Mouse (Mus musculus): ENCODE results near the gene Zg16.
"Not testable (repeated sequence)": the region's sequence is repeated elsewhere in the genome, so short reads cannot be mapped to it uniquely, and the experiment has no call there.

Gene Zg16

GRCm38 (mm10) chr7:127087278-127088010, at the start of gene Zg16:
TSS of gene Zg16 (minus strand) at chr7:127087328.
- DNase-seq (ENCODE audit: low spot score) = not testable (repeated sequence)

GRCm38 (mm10) chr7:127136181-127137071, 49.3 kb upstream of the Zg16 start:
- DNase-seq (ENCODE audit: low spot score) = no peak

DNA sequence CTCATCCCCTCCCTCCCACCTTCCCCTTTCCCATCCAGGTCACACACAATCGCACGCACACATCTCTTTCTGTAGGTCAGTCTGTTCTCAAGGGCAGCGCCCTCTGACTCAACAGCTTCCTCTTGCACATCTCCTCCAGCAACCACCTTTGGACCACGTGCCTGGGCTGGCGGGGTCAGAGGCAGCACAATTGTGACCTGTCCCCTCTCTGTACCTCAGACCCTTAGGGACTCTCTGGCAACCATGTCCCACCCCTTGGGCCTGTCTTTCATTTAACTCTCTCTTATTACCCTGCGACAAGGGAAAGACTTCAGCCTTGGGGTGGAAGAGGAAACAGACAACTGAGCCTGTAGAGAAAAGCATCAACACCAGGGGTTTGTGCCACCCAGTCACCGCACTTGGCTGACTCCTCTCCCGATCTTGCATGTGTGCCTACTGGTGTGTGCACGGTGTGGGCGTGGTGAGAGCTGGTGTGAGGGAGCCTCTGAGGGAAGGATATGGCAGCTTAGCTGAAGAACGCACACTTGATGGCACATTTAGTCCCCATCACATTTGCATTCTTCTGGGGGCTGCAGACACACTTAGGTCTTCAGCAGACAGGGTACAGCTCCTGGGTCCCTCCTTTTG, 47.8 kb upstream of the Zg16 start:
- no peak for DNase-seq (ENCODE audit: low spot score)

DNA sequence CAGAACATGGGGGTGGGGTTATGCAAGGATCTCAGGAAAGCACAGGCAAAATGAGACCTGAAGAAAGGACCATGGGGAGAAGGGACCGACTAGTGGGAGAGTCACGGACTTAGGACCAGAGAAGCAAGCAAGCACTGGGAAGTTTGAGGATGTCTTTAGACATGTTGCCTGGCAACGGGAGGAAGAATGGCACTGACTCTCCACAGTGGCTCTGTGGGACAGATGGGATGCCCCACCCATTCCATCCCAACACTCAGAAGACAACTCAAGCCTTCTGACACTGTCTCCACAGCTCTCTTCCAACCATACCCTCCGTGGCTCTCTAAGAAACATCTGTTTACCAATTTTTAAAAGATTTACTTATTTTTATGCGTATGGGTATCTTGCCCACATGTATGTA, 46.0 kb upstream of the Zg16 start:
- no peak for DNase-seq (ENCODE audit: low spot score)

DNA sequence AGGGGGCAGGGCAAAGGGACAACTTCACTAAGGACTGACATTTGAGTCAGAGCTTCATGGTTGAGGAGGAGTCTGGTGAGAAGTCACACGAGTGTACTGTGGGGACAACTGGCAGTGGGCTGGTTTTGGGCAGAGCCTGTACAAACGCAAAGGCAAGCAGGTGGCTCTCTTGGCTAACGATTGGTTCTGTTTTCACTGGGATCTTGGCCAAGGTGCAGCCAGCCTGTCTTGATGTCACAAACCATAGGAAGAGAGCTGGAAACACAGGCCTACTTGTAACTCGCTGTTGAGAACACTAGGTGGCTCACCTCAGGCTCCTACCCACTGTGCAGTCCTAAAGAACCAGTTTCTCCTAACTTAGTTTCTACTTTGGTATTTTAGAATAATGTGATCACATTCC, 42.5 kb upstream of the Zg16 start:
- no peak for DNase-seq (ENCODE audit: low spot score)

DNA sequence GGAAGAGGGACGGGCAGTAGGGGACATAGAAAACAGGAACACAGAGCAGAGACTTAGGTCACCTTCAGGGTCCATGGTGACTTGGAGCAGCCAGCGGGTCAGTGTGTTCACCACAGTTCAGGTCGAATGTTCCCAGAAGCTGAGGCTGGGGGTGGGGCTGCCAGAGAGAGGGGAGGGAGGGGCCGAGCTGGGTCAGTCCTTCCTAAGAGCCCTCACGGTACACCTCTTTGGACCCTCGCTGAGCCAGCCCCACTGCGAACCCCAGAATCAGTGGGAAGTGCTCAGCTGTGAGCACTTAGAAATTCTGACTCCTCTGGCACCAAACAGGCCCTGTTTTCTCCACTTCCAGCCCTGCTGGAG, 34.8 kb upstream of the Zg16 start, which contains the start of gene Qprt:
Gene Qprt (minus strand): TSS at position 316 of the 360 bp plus-strand sequence.
- DNase-seq (ENCODE audit: low spot score) = no peak

DNA sequence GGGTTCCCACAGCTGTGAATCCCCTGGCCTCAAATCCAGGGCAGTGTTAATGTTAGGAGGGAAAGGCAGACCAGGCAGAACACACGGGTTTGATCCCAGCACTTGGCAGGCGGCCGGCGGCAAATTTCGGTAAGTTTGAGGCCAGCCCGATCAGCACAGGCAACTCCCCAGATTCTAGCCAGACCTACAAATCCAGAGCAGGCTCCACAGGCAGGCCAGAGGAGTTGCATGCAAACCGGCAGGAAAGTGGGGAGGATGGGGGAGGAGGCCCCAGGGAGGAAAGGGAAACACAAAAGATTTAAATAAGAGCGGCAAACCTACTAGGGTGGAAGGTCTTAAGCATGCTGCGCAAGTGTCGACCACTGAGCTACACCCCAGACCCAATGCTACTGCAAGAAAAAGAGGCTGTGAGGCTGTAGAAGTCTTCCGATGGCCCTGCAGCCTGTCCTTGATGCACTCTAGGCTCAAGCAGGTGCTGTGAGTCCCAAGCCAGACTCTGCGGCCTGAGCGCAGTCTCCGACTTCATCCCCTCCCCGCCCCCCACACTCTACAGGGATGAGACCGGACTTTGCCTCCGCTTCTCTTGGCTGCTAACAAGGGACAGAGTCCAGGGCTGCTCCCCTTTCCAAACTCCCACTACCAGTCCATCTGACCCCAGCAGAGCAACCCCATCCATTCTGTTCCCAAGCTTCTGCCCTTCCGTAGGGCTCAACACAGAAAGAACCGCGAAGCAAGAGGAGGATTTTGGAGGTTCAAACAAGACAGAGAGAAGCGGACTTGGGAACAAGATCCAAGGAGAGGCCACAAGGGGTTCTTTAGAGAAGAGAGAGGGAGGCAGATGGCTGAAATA, 34.2 kb upstream of the Zg16 start:
- no peak for DNase-seq (ENCODE audit: low spot score)

DNA sequence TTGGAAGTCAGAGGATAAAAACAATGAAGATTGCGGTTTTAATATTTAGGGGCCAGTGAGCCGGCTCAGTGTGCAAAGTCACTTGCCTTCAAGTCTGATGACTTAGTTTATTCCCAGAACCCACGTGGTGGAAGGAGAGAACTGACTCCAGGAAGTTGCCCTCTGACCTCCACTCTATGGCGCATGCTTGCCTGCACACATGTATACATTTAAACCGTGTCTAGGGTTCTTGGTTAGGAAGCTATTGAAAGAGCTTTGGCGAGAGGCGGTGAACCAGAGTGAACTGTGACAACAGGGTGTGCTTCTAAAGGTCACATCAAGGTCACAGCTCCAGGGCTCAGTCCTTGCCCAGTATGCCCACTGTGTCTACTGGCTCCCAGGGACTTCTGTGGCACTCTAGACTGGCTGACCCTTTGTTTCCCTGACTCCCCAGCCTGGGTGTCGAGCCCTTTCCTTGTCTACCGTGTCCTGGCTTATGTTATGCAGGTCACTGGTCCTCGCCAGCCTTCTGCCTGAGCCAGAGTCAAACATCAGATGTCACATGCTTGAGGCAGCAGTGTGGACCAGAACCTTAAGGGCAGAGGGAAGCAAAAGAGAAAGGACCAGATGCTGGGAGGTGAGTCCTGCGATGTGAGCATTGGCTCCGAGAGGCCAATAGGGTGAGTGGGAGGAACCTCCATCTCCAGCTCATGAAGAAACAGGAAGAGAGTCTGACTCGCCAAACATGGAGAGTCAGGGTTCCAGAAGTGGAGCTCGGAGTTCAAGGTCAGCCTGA, 31.7 kb upstream of the Zg16 start:
- DNase-seq (ENCODE audit: low spot score) = no peak

GRCm38 (mm10) chr7:127117948-127118347, 30.8 kb upstream of the Zg16 start:
- no peak for DNase-seq (ENCODE audit: low spot score)

- DNase-seq (ENCODE audit: low spot score) = no peak
Observed at GRCm38 (mm10) chr7:127116331-127116935, 29.3 kb upstream of the Zg16 start.

- no peak for DNase-seq (ENCODE audit: low spot score)
Observed at GRCm38 (mm10) chr7:127114920-127115319, 27.8 kb upstream of the Zg16 start.

DNA sequence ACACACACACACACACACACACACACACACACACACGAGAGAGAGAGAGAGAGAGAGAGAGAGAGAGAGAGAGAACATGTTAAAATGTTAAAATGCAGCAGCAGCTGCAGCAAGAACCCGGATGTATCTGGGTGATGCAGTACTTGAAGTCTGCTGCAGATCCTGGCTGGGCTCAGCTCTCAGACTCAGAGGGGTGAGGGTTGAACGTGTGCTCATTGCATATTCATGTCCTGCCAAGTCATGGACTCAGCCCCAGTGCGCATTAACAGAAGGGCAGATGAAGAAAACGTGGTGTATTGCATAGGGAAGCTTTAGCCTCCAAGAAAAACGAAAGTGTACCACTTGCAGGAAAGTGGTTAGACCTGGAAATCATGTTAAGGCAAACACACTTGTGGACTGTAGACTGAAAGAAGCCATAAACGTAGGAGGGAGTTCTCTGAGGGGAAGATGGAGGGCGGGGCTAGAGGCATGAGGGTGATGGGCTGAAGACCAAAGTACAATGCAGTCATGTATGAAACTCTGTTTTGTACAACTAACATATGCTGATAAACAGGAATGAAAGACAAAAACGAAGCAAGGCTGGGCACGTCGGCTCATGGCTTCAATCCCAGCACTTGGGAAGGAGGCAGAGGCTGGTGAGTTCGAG, 26.6 kb upstream of the Zg16 start:
- DNase-seq (ENCODE audit: low spot score) = no peak

DNA sequence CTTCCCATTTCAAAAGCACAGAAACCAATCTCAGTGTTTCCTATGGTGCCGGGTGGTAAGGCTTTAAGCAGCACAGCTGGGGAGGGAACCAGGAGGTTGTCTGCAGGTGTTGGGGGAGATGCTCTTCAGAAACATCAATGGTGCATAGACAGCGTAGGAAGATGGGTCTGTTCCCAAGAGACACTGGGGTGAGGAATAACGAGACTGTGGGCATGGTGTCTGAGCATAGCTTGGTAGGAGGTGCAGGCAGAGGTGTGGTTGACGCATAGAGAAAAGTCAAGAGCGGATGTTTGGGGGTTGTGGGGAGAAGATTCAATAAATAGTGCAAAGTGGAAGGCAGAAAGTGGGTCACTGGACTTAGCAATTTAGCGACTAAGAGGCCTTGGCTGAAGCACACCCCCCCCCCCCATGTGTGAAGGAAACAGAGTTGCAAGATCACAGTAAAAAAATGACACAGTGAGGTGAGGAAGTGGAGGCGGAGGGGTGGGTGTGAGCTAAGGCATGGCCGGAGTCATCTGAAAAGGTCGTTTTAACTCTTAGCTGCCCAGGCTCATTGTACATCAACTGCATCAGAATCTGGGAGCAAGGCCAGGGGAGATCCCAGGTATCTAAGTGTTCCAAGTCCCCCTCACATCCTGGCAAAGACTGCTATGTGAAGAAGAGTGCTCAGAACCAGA, 25.9 kb upstream of the Zg16 start:
- no peak for DNase-seq (ENCODE audit: low spot score)

DNA sequence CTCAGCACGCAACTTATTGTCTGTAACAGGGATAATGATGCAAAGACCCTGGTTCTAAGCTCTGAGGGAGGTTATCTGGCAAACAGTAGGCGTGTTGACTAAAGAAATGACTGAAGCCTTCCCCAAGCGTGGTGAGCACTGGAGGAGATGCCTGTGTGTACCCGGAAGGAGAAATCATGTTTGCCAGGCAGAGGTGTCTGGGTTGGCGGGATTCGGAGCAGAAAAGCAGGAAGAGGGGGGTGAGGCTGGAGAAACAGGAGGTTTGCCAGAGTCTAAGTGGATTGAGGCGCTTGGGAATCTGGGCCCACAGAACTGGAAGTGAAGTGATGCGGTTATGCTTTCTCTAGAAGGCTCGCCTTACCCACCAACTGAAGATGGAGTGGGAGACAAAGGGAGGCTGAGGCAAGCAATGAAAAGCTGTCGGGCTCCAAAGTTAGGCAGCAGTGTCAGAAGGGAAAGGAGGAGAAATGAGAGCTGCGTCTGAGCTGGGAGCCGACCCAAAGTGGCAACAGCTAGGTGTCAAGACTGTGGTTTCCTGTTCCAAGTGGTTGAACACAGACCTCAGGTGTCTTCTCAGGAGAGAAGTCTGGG, 25.2 kb upstream of the Zg16 start:
- DNase-seq (ENCODE audit: low spot score) = no peak

DNA sequence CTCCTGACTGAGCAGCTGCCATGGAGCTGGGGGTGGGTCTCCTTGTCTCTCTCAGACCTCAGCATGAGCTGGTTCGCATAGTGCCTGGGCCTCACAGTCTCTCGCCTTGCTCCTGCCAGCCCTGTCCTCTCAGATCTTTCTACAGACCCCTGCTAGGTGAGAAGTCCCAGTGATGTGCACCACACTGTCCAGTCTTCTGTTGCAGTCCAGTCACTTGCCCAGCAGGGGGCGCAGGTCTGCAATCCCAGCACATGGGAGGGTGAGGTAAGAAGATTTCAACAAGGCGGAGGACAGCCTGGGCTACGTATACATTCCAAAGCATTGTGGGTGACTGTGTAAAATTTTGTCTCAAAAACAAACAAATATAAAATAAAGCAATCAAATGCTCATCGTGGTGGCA, 24.3 kb upstream of the Zg16 start:
- no peak for DNase-seq (ENCODE audit: low spot score)

DNA sequence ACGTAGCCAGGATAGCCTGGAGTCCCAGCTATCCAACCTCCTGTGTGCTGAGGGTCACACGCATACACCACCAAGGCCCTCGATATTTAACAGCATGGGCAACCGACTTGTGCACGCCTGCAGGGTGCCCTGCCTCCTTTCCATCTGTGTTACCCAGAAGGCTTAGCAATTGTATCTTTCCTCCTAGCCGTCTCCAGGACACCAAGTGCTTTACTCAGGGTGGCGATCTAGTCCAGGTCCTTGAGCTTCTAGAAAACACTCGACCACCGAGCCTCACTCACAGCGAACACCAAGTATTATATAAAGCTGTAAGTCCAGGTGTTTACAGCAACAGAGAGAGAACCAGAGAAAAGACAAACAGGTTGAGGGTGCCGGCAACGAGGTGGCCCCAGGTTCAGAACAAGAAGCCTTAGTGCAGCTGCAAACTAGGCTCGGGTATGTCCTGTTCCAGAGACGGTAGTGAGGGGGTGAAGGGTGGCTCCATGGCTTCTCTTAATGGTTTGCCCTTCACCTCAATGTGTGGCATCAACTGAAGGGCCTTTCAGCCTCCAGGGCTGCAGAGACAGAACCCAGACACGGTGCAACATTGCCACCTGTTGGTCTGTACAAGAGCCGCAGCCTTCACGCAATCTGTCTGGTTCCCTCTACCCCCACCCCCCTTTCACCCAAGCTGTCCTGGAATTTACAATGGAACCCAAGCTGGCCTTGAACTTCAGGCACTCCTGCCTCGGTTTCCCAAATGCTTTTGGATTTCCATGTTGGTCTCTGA, 23.3 kb upstream of the Zg16 start:
- DNase-seq (ENCODE audit: low spot score) = peak; percentile 43

GRCm38 (mm10) chr7:127105551-127105950, 18.4 kb upstream of the Zg16 start:
- no peak for DNase-seq (ENCODE audit: low spot score)

GRCm38 (mm10) chr7:127104560-127105332, 17.6 kb upstream of the Zg16 start:
- DNase-seq (ENCODE audit: low spot score) = peak; percentile 59

Data from ovary, adult 18-20 months (tissue).